Mouse (Mus musculus) thymus, postnatal 36 days (tissue): ENCODE data around the gene Miga1.

Source experiments
- DNase-seq, 2 experiments: peaks; one replicate each; pipeline ENCODE4 v3.0.0; 2022; ENCODE audit warnings: mixed read lengths in 2 of 2

Gene Miga1

GRCm38 (mm10) chr3:152284759-152285158 lies 55.4 kb downstream of the Miga1 start:
- DNase-seq, result no peak

DNA sequence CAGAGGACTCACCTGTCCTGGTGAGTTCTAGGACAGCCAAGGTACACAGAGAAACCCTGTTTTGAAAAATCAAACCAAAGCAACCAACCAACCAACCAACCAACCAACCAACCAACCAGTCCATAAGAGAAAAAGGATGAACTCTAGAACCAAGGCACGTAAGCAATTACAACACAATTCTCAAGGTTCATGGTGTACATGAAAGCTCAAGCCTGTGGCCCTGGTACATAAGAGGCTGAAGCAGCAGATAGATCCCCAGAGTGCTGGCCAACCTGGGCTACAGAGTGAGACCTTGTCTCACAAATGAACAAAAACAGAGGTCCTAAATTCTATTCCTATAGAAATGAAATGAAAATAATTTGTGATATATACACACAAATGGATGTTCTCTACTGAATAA lies 55.9 kb downstream of the Miga1 start:
- no peak for DNase-seq

DNA sequence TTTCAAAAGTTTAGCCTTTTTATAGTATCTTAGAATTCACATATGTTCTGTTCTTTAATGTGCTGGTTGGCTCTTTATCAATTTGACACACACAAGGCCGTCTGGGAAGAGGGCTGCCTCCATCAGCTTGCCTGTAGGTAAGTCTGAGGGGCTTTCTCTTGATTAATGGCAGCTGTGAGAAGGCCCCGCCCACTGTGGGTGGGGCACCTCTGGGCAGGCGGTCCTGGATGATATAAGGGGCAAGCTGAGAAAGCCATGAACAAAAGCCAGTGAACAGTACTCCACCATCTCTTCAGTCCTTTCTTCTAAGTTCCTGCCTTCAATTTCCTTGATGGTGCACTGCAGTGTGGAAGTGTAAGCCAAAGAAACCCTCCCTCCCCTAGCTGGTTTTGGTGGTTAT lies 58.1 kb downstream of the Miga1 start:
- DNase-seq, result no peak

DNA sequence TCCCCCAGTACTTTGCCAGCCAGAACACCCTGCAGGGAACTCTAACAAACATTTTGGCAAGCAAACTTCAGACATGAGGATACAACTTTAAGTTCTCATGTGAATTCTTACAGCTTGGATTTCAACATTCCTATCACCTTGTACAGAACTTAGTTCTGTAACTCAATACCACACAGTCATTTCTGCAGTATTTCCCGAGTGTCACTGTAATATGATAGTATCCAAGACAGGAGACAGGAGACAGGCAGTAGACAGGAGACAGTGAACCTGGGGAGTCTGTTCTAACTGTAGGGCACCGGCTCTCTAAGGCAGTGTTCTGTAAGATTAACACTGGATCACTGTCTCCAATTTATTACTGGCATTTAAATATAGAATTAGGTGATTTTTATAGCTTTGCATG lies 61.8 kb downstream of the Miga1 start:
- DNase-seq, result no peak

DNA sequence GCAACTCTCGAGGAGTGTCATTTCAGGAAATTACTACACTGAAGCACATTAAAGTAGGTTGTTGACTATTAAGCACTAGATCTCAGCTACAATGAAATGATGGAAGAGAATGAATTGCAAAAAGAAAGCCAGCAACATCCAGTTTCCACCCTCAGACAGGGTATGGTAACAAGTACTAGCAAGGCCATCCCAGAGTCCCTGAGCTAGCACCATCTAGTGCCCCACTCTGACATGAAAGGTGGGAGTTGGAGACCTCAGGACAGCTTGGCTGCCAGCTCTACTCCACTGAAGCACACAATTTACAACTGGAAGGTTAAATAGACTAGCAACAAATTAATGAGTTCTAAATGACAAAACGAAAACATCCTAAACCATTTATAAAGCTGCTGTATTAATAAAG lies 62.3 kb downstream of the Miga1 start:
- DNase-seq, result no peak

DNA sequence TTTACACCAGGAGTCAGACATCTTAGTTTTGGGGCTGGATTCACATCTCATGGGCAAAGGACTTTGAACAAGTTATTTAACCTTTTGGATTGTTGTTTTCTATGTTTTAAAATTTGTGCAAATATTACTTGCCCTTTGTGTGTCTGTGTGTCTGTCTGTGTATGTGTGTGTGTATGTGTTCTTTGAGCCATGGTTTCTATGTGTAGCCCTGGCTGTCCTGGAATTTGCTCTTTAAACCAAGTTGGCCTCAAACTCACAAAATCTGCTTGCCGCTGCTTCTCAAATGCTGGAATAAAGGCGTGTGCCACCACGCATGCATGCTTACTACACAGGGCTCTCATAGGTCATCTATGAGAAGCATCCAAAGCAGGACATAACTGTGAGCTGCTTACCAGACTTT lies 63.3 kb downstream of the Miga1 start:
- no peak for DNase-seq

GRCm38 (mm10) chr3:152275008-152275407 lies 65.2 kb downstream of the Miga1 start:
- DNase-seq, result no peak

- no peak for DNase-seq
Measured at GRCm38 (mm10) chr3:152272974-152273685, 67.1 kb downstream of the Miga1 start.

DNA sequence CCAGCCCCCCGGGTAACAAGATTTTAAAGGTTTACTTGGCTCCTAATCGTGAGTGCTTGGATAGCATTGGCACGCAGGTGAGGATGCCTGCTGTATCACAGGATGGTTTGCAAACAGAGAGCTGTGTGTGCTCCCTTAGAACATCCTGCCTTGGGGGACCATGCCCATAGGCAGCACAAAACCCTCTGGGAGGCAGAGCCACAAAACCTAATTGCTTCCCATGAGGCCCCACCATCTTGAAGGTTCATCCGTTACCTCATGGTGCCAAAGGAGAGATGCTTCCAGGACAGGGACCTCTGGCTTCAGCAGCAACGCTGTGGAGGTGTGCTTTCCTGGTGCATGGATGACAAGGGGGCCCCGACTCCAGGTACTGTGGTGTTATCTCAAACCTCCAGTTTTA lies 68.3 kb downstream of the Miga1 start:
- no peak for DNase-seq

DNA sequence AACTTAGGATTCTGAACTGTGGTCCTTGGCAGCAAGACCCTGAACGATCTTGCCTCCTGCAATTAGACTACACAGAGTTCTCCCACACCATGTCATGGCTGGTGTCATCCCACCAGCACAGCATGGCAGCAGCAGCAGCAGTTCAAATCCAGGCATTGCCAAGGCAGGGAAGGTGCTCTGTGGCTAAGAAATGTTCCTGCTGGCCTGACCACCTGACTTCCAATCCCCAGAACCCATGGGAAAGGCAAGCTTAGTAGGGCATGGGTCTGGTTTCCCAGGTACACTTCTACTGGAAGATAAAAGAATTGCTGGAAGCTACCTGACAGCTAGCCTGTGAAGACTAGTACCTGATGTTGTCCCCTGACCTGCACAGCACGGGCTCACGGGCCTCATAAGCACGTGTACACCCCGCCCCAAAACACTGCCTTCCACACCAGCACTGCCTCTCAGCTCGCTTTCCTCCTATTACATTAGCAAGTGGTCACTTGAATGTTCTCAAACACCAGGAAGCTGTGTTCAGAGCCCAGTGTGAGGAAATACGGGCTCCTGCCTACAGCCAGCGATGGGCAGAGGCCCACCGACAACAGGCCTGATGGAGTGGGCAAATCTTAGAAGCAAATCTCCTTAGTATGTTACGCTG lies 69.0 kb downstream of the Miga1 start:
- no peak for DNase-seq

GRCm38 (mm10) chr3:152268099-152268498 lies 72.1 kb downstream of the Miga1 start:
- DNase-seq, result no peak

DNA sequence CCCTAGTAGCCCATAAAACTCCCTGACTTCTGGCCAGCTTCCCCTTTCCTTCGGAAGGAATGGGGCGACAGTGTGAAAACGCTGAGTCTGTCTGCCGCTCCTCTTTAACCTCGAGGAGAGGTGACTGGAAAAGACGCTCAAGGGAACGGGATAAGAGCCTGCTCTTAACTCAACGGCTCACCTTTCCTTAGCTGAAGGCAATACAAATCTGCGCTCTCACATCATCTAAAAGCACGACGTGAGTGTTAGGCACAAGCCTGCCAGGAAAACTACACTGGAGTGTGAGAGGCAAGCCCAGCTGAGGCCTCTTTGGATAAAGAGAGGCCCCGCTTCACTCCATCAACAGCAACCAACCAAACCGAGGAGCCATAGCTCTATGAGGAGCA lies 74.2 kb downstream of the Miga1 start, which contains the start of gene Nexn:
Gene Nexn, minus strand, starts transcription at position 315 of the 386 bp plus-strand sequence.
- no peak for DNase-seq

DNA sequence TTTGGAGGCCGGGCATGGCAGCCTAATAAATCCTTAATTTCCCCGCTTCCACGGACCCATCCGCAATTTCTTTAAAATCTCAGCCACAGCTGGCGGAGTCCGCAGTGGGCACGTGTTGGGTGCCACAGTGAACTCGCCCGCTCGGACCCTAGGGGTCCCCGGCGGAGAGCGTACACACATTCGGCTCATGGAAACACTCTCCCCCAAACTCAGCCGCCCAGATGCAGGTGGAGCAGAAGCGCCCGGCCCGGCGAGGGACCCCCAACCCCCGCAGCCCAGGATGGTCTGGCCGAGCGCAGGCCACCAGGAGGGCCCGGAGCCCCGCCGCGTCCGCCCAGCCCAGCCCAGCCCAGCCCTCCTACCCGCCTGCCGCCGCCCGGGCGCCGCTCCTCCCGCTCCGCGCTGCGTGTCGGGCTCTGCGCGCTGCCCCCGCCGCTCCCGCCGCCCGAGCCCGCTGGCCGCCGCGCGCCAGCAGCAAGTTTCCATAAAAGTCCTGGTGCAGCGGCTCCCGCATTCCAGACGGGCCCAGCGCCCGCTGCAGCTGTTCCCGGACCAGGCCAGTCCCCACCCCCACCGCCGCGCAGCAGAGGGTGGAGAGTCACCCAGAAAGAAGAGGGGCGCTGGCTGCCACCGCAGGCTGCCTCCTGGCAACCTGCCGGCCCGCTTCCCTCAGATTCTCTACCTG lies 74.7 kb downstream of the Miga1 start:
- no peak for DNase-seq

DNA sequence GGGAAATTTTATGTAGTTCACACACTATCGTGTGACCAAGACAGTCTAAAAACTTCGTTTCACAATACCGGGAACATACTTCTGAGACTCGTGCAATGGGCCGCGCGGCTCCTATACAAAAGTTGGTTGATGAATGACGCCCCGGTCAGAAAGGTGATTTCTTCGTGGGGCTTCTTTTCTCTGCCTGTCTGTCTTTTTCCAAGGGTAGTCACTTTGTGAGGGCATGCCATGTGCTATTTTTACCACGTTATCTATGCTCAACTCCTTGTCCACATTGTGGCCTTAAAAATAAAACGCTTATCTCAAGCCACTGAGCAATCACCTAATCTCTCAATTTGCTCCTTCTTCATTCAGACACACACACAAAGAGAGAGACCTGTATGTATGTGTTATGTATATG lies 75.4 kb downstream of the Miga1 start:
- DNase-seq, result no peak

DNA sequence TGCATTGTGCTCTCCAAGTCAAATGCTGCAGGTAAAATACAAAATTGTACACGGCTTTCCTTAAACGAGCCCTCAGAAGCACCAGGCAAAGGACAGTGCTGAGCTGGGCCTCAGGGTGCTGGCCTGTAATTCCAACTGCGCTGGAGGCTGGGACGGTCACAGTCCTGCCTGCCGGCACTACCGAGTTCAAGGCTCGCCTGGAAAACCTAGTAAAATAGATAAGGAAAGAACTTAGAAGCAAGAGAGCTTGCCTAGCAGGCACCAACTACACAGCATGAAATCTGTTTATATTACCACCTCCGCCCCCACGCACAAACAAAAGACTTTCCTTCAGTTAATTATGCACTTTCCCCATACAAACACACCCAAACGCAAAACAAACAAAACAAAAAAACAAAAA lies 75.8 kb downstream of the Miga1 start:
- no peak for DNase-seq

- DNase-seq, result no peak
Measured at GRCm38 (mm10) chr3:152261948-152262347, 78.3 kb downstream of the Miga1 start.

DNA sequence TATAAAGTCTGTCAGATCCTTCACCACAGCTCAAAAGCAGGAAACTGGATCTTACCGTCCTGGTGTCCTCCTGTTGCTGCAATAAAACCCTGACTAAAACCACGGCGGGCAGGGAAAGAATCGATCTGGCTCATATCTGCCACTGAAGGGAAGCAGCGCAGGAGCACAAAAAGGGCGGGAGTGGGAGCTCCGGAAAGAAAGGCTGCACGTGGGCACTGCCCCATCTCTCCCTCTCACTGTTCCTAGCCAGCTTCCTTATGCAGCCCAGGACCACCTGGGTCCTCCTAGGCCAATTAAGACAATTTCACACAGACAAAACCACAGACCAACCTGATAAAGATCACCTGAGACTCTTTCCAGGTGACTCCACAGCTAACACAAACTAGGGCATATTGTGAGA lies 78.8 kb downstream of the Miga1 start:
- no peak for DNase-seq

- no peak for DNase-seq
Measured at GRCm38 (mm10) chr3:152260362-152260761, 79.8 kb downstream of the Miga1 start.

- DNase-seq, result peak; percentile 49 to 59
Measured at GRCm38 (mm10) chr3:152259409-152259808, 80.8 kb downstream of the Miga1 start.

GRCm38 (mm10) chr3:152257528-152257927 lies 82.7 kb downstream of the Miga1 start:
- no peak for DNase-seq

DNA sequence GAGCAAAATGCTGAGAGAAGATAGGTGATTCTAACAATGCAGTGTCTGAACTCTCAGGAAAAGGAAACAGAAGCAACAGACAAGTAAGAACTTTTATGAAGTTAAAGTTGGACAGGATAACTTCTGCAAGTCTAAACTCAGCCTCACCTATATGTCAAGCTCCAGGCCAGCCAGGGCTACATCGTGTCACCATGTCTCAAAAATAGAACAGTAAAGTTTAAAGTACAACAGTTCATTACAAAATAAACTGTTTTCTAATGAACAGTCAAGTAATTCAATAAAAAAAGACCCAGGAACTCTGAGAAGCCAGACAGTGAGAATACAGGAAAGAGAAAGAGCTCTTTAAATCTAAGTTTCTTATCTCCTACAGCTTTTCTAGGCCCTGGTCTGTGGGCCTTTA lies 89.7 kb downstream of the Miga1 start:
- no peak for DNase-seq

- DNase-seq, result no peak
Measured at GRCm38 (mm10) chr3:152247708-152248107, 92.5 kb downstream of the Miga1 start.

DNA sequence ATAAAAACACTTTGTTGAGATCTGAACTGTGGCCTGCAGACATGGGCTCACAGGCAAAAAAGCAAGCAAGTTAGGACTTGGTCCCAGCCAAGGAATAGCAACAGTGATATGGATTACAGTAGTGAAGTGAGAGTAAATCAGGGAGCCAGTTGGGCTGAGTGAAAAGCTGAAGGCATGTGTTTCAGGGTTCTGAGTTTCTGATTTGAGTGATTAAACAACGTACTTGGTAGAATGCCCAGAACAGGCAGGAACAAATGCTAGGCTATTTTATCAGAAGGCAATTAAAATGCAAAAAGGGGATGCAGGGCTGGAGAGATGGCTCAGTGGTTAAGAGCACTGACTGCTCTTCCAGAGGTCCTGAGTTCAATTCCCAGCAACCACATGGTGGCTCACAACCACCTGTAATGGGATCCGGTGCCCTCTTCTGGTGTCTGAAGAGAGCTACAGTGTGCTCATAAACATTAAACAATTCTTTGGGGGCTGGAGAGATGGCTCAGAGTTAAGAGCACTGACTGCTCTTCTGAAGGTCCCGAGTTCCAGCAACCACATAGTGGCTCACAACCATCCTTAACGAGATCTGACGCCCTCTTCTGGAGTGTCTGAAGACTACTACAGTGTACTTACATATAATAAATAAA lies 94.8 kb downstream of the Miga1 start:
- no peak for DNase-seq

GRCm38 (mm10) chr3:152243304-152243703 lies 96.9 kb downstream of the Miga1 start:
- no peak for DNase-seq
